Mouse (Mus musculus): ENCODE measurements around the gene Tepsin.

GRCm38 (mm10) chr11:120071731-120072320, 26.7 kb downstream of the Tepsin start:
- TF ChIP-seq CTCF (conservative IDR thresholded peaks at IDR 0.05; ENCODE audit: insufficient read depth, insufficient read length, low read depth, low read length) (no peak), POLR2A (IDR thresholded peaks at IDR 0.05; ENCODE audit: low read depth, low read length) (no peak)
